Mouse (Mus musculus): ENCODE results near the gene Klhl10.

- TF ChIP-seq CTCF (IDR thresholded peaks at IDR 0.05; ENCODE audit: extremely low read depth, insufficient read depth, insufficient read length, insufficient replicate concordance) = no peak
- no peak for TF ChIP-seq POLR2A (IDR thresholded peaks at IDR 0.05; ENCODE audit: low read depth, low read length)
These were observed 9.7 kb upstream of the Klhl10 start for GRCm38 (mm10) chr11:100432002-100432401.

Data from spleen, adult 2 months (tissue).